Mouse (Mus musculus): Measurements from ENCODE around the gene Scn8a. TPM values are rescaled to one million over a fixed set of nuclear protein-coding genes. Genes with fewer than 3 reads are reported as not detected.

The Scn8a gene
- polyA plus RNA-seq, 1 experiment = not detected

GRCm38 (mm10) chr15:101095392-101095791, 225.7 kb downstream of the Scn8a start:
- Histone ChIP-seq H3K79me3 (ENCODE audit: low read depth) (no peaks in the 10 kb centered on the region), H3K27me3 (ENCODE audit: control insufficient read depth, insufficient read depth, insufficient read length) (peaks cover 80% of the 10 kb centered on the region), H3K79me2 (ENCODE audit: control insufficient read depth, insufficient read depth) (no peaks in the 10 kb centered on the region), H3K36me3 (ENCODE audit: control insufficient read depth, insufficient read depth) (no peaks in the 10 kb centered on the region), H3ac (ENCODE audit: control insufficient read depth, insufficient read length, low read depth) (no peak overlapping the region), H3K4me3 (ENCODE audit: insufficient read depth, poor library complexity, severe bottlenecking) (no peak overlapping the region)
- TF ChIP-seq USF1 (IDR thresholded peaks at IDR 0.05; ENCODE audit: low read depth) (no peak), MYOG (IDR thresholded peaks at IDR 0.05; ENCODE audit: control insufficient read depth, extremely low read depth, insufficient read length) (no peak), CTCF (IDR thresholded peaks at IDR 0.05; ENCODE audit: control insufficient read depth, insufficient read depth, insufficient read length) (no peak), CEBPB (IDR thresholded peaks at IDR 0.05; ENCODE audit: low read depth) (no peak), MYOD1 (IDR thresholded peaks at IDR 0.05; ENCODE audit: control insufficient read depth, insufficient read length, low read depth) (no peak), FOSL1 (IDR thresholded peaks at IDR 0.05; ENCODE audit: insufficient read depth, low read length, poor library complexity, severe bottlenecking) (no peak), MAX (IDR thresholded peaks at IDR 0.05) (no peak)

Other genes starting within 250 kb of the Scn8a start
- gene Smagp, start 232.9 kb upstream of the Scn8a start, polyA plus RNA-seq (2012; fragmentation: generic; extraction: Trizol) = 0.21 TPM
- gene Bin2, start 200.3 kb upstream of the Scn8a start, polyA plus RNA-seq (2012; fragmentation: generic; extraction: Trizol) = not detected
- gene Cela1, start 181.9 kb upstream of the Scn8a start, polyA plus RNA-seq (2012; fragmentation: generic; extraction: Trizol) = 32.1 TPM
- 0.29 TPM for gene Galnt6, start 140.5 kb upstream of the Scn8a start, polyA plus RNA-seq (2012; fragmentation: generic; extraction: Trizol)
- gene Slc4a8, start 108.1 kb upstream of the Scn8a start, polyA plus RNA-seq (2012; fragmentation: generic; extraction: Trizol) = 11.9 TPM
- gene Gm47841, start 177.5 kb downstream of the Scn8a start, polyA plus RNA-seq (2012; fragmentation: generic; extraction: Trizol) = not detected
- 0.01 TPM for gene Fignl2, start 208.7 kb downstream of the Scn8a start, polyA plus RNA-seq (2012; fragmentation: generic; extraction: Trizol)
- not detected for gene Ankrd33, start 245.9 kb downstream of the Scn8a start, polyA plus RNA-seq (2012; fragmentation: generic; extraction: Trizol)